Mouse (Mus musculus) hindbrain, embryonic 16.5 days (tissue): ENCODE results near the gene Itpr1. TPM values are rescaled to one million over a fixed set of nuclear protein-coding genes. Genes with fewer than 3 reads are reported as not detected.

Source experiments
- ATAC-seq: fragments of 200-750 bp; cut with Nextera tagmentation; 2 replicates; pipeline ENCODE4 v1.8.0; 2017; ENCODE audit warnings: moderate TSS enrichment, moderate library complexity
- H3K27ac ChIP-seq: fragments of 300-500 bp; sonication (generic); 2 replicates; pipeline ENCODE4 v1.5.1; 2014; ENCODE audit warnings: low read depth, mild to moderate bottlenecking, control low read depth, low read length, moderate library complexity
- H3K27me3 ChIP-seq: fragments of 300-500 bp; sonication (generic); replicated peaks from 2 replicates; pipeline ENCODE4 v1.6.1; 2014; ENCODE audit warnings: low read length; ENCODE audit not compliant: control insufficient read depth, insufficient read depth
- H3K36me3 ChIP-seq: fragments of 300-500 bp; sonication (generic); 2 replicates; pipeline ENCODE4 v1.6.1; 2014; ENCODE audit warnings: mild to moderate bottlenecking, low read length, moderate library complexity, mixed read lengths; ENCODE audit not compliant: control insufficient read depth, insufficient read depth
- H3K4me1 ChIP-seq: fragments of 300-500 bp; sonication (generic); 2 replicates; pipeline ENCODE4 v1.6.1; 2014; ENCODE audit warnings: low read depth, low read length; ENCODE audit not compliant: control insufficient read depth, insufficient read depth
- H3K4me2 ChIP-seq: fragments of 300-500 bp; sonication (generic); 2 replicates; pipeline ENCODE4 v1.6.1; 2014; ENCODE audit warnings: mild to moderate bottlenecking, low read length, control low read depth, moderate library complexity
- H3K4me3 ChIP-seq: fragments of 300-500 bp; sonication (generic); 2 replicates; pipeline ENCODE4 v1.5.1; 2014; ENCODE audit warnings: mild to moderate bottlenecking, low read length, control low read depth, moderate library complexity
- H3K9ac ChIP-seq: fragments of 300-500 bp; sonication (generic); 2 replicates; pipeline ENCODE4 v1.6.1; 2014; ENCODE audit warnings: low read depth, mild to moderate bottlenecking, control low read depth, low read length, moderate library complexity
- H3K9me3 ChIP-seq: fragments of 300-500 bp; sonication (generic); 2 replicates; pipeline ENCODE4 v1.6.1; 2014; ENCODE audit warnings: mild to moderate bottlenecking, low read length, moderate library complexity; ENCODE audit not compliant: control insufficient read depth
- WGBS: fragments of 180-500 bp; shearing (Covaris S2); extraction: QIAGEN DNeasy Blood & Tissue Kit; methylation state at CpG from one replicate; pipeline ENCODE4 v1.1.7; 2014; 5-methylcytosine and 5-hydroxymethylcytosine counted together
- polyA plus RNA-seq: library from polyadenylated mRNA; unstranded; fragments of >200 nt; fragmentation: Nextera tagmentation; extraction: Ambion mirVana; gene quantifications from 2 replicates; pipeline ENCODE4 v1.2.1, GENCODE M21; 2015

Gene Itpr1
- polyA plus RNA-seq, 1 experiment from 2014 or later: 5.6 TPM

DNA sequence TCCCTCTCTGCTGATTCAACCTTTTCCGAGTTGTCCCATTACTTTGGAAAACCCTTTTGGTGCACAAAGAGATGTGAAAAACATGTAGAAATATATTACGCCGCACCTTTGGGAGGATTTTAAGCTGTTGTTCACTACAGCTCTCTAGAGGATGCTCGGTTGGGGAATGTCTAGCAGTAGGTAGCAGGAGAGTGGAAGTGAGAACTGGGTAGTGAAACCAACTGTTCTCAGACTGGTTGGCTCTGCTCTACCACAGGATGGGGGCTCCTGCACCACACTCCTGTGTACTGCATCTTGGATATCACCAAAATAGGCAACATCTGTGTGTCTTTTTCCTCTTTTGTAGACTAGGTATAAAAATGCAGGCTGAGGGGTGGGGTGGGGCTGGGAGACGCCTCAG is 10.0 kb downstream of the Itpr1 start:
- Histone ChIP-seq H3K36me3 (no peaks in the 10 kb centered on the region), H3K4me3 (no peak overlapping the region), H3K4me2 (no peak overlapping the region), H3K9me3 (no peaks in the 10 kb centered on the region), H3K27ac (no peak overlapping the region), H3K27me3 (no peaks in the 10 kb centered on the region), H3K4me1 (no peaks in the 10 kb centered on the region), H3K9ac (no peak overlapping the region)
- WGBS: 95% methylated on average over 5 of the region's 5 CpGs
- ATAC-seq: no peak

DNA sequence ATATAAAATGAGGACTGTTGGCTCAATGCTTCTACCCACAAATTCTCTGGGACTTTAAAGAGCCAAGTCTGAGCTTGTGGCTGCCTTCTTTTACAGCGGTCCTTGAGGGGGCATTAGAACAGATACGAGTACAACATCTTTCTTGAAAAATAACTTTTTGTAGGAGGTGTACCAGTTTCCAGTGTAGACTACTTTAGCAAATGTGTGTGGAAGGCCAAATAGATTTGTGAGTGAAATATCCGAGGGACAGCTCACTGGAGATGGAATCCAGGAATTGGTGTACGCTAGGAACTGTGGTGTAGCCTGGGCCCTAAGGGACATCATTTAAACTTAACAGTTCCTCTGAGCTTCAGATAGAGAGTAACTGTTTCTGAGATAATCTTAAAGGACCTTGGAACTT is 11.5 kb downstream of the Itpr1 start:
- 94% methylated on average over 4 of the region's 4 CpGs for WGBS
- H3K4me1 ChIP-seq: no peaks in the 10 kb centered on the region
- H3K9me3 ChIP-seq: no peaks in the 10 kb centered on the region
- ATAC-seq: no peak
- H3K27ac ChIP-seq: no peak overlapping the region
- no peaks in the 10 kb centered on the region for H3K36me3 ChIP-seq
- H3K4me3 ChIP-seq: no peak overlapping the region
- no peaks in the 10 kb centered on the region for H3K27me3 ChIP-seq
- no peak overlapping the region for H3K9ac ChIP-seq
- no peak overlapping the region for H3K4me2 ChIP-seq

DNA sequence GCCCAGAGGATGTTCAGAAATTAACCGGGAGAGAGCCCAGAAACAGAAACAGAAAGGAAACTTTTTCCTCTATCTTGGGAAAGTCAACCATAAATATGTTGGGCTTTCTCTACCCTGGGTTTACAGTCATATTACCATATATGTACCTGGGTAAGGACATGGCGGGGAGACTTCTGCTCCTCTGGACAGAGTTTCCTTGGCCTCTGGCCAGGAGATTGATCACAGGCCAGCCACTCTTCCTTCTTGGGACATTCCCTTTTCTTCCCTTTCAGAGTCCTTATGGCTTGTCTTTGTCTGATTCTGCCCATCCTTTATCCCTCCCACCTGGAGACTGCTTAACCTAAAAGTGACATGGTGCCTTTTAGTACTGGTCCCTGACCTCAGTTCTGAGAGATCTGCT is 12.1 kb downstream of the Itpr1 start:
- H3K4me1 ChIP-seq: no peaks in the 10 kb centered on the region
- no peak for ATAC-seq
- H3K36me3 ChIP-seq: no peaks in the 10 kb centered on the region
- H3K4me2 ChIP-seq: no peak overlapping the region
- H3K4me3 ChIP-seq: no peak overlapping the region
- H3K27me3 ChIP-seq: no peaks in the 10 kb centered on the region
- no peak overlapping the region for H3K9ac ChIP-seq
- no peaks in the 10 kb centered on the region for H3K9me3 ChIP-seq
- H3K27ac ChIP-seq: no peak overlapping the region
- 97% methylated on average over 2 of the region's 2 CpGs for WGBS

DNA sequence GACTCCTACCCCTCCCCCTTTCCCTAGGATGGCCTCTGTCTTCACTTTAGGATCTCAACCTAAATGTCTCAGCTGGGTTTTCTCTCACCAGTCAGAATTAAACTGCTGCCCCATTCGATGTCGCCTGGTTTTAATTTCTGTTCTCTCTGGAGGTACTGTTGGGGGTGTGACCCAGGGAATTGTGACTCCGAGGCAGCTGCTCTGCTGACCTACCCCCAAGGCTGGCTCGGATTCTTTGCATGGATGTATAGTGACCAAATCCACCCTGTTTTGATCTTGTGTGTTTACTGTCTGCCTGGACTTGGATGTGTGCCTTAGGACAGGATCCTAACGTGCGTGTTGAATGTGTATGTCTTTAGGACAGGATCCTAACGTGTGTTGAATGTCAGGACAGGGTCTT is 13.3 kb downstream of the Itpr1 start:
- 68% methylated on average over 7 of the region's 7 CpGs for WGBS
- no peak overlapping the region for H3K9ac ChIP-seq
- no peak overlapping the region for H3K27ac ChIP-seq
- no peaks in the 10 kb centered on the region for H3K36me3 ChIP-seq
- H3K4me2 ChIP-seq: no peak overlapping the region
- no peak overlapping the region for H3K4me3 ChIP-seq
- H3K4me1 ChIP-seq: no peaks in the 10 kb centered on the region
- H3K27me3 ChIP-seq: no peaks in the 10 kb centered on the region
- ATAC-seq: no peak
- H3K9me3 ChIP-seq: no peaks in the 10 kb centered on the region

DNA sequence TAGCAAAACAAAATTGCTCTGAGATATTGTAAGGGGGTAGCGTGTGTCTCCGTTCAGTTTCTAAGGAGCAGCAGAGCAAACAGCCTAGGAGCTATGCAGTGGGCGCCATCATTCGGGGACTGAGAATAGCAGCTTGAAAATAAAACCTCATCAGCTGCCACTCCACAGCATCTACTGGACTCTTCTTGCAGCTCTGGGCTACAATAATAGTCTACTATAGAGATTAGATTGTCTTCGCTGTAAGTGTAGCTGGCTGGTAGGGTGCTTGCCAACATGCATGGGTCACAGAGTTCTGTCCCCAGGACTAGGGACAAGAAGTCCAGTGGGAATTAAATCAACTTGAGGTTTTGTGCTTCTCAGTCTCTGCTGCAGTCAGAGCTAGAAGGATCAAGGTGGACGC is 14.6 kb downstream of the Itpr1 start:
- no peaks in the 10 kb centered on the region for H3K9me3 ChIP-seq
- no peaks in the 10 kb centered on the region for H3K36me3 ChIP-seq
- H3K27ac ChIP-seq: no peak overlapping the region
- ATAC-seq: no peak
- H3K9ac ChIP-seq: no peak overlapping the region
- WGBS: 91% methylated on average over 6 of the region's 6 CpGs
- no peaks in the 10 kb centered on the region for H3K4me1 ChIP-seq
- H3K4me3 ChIP-seq: no peak overlapping the region
- H3K27me3 ChIP-seq: no peaks in the 10 kb centered on the region
- H3K4me2 ChIP-seq: no peak overlapping the region

DNA sequence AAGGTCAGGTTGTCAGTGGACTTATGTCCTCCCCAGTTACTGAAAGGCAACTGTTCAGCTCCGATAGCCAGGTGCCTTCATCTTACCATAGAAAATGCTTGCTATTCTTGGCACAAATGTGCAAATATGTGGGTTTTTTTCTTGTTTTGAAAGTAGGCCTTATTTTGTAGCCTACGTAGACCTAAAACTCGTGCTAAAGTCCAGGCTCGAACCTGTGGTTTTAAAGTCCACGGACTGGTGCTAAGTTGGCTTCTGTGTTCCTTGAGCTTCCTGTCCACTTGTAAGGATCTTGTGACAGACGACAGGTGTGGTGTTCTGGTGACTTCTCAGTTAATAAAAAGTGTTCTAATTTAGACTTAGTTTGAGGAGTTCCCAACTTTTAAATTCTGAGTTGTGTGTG is 15.2 kb downstream of the Itpr1 start:
- Histone ChIP-seq H3K9me3 (no peaks in the 10 kb centered on the region), H3K36me3 (no peaks in the 10 kb centered on the region), H3K4me1 (no peaks in the 10 kb centered on the region), H3K27me3 (no peaks in the 10 kb centered on the region), H3K9ac (no peak overlapping the region), H3K4me3 (no peak overlapping the region), H3K4me2 (no peak overlapping the region), H3K27ac (no peak overlapping the region)
- ATAC-seq: no peak
- WGBS: 80% methylated on average over 6 of the region's 6 CpGs

DNA sequence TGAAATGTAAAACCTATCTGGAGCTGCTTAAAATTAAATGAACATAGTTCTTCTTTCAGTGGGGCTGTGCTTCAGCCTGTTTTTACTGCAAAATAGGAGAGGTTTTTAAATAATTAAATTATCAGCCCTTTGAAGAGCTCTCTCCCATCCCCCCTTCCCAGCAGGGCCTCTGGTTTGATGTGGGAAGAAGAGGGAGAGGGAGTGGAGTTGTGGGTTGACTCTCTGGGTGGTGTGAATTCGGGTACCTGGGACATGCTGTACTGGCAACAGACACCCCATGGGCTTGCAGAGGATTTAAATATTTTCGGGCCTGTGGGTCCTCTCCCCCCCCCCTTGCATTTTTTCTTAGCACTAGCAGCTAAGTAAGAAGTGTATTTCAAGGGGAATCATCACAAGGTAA is 15.7 kb downstream of the Itpr1 start:
- WGBS: 11% methylated on average over 2 of the region's 2 CpGs
- Histone ChIP-seq H3K27me3 (no peaks in the 10 kb centered on the region), H3K4me1 (no peaks in the 10 kb centered on the region), H3K9ac (no peak overlapping the region), H3K9me3 (no peaks in the 10 kb centered on the region), H3K36me3 (no peaks in the 10 kb centered on the region), H3K4me3 (no peak overlapping the region), H3K4me2 (no peak overlapping the region), H3K27ac (no peak overlapping the region)
- no peak for ATAC-seq

DNA sequence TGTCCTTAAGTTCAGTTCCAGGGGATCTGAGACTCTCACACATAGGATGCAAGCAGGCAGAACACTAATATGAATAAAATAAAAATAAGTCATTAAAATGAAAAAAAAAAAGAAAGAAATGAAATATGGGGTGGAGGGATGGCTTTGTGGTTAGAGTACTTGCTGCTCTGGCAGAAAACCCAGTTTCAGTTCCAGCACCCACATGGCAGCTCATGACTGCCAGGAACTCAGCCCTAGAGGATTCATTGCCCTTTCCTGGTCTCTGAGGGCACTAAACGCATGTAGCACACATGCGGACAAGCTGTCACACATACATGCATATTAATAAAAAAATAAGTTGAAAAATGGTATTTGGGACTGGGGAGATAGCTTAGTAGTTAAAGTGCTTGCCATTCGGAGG is 17.7 kb downstream of the Itpr1 start:
- Histone ChIP-seq H3K4me3 (no peak overlapping the region), H3K9me3 (no peaks in the 10 kb centered on the region), H3K4me1 (no peaks in the 10 kb centered on the region), H3K27ac (no peak overlapping the region), H3K36me3 (no peaks in the 10 kb centered on the region), H3K27me3 (no peaks in the 10 kb centered on the region), H3K4me2 (no peak overlapping the region), H3K9ac (no peak overlapping the region)
- ATAC-seq: no peak
- WGBS: 90% methylated on average over 3 of the region's 3 CpGs

DNA sequence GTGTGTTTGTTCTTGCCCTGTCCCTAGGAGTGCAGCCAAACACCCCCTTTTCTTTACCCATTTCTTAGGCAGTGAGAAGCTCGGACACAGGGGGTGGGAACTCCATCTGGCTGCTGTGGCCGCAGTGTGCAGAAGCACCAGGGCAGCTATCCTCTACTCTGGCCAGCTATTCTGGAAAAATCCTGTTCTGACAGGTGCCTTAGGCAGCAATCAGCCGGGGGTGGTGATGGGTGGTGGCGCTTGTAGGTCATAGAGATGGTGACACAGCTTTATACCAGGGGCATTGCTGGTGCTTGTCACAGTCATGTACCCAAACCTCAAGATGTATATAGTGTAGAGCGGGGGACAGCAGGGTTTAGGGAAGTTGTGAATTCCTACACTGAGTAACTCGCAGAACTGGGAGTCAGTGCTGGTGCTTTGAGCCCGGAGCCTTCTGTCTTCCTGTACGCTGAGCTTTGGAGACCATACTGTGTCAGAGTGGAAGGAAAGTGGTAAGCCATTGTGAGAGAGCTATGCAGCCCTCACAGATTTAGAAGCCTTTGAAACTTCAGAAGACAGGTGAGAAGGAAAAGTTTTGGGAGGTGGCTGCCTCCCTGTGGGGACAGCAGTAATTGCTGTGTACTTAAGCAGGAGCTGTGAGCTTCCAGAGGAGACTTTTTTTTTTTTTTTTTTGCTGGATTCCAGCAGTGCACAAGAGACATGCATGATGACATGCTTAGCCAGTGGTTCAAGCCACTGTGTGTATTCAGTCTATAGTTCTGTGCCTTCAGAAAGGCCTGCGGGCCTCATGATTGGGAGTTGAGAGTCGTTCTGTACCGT is 19.2 kb downstream of the Itpr1 start:
- H3K27me3 ChIP-seq: no peaks in the 10 kb centered on the region
- peaks cover 5% of the 10 kb centered on the region; the same call in 1 of the 2 replicates for H3K4me1 ChIP-seq
- H3K9me3 ChIP-seq: no peaks in the 10 kb centered on the region
- H3K36me3 ChIP-seq: no peaks in the 10 kb centered on the region
- no peak overlapping the region for H3K9ac ChIP-seq
- H3K4me3 ChIP-seq: no peak overlapping the region
- H3K27ac ChIP-seq: no peak overlapping the region
- H3K4me2 ChIP-seq: no peak overlapping the region
- WGBS: 81% methylated on average over 11 of the region's 11 CpGs
- ATAC-seq: no peak
